Mouse (Mus musculus) small intestine, adult 2 months (tissue): ENCODE data around the gene Arpc5. TPM values are rescaled to one million over a fixed set of nuclear protein-coding genes. Genes with fewer than 3 reads are reported as not detected.

Experiments used
- H3K27ac ChIP-seq: fragments of 200-500 bp; 2 replicates; pipeline ENCODE4 v1.5.1; 2012; ENCODE audit warnings: low read depth, low read length, control low read depth, inconsistent platforms; ENCODE audit not compliant: insufficient read depth
- H3K27me3 ChIP-seq: fragments of 200-500 bp; 2 replicates; pipeline ENCODE4 v1.6.1; 2012; ENCODE audit warnings: mild to moderate bottlenecking, moderate library complexity, low read length, inconsistent platforms; ENCODE audit not compliant: control insufficient read depth, insufficient read depth
- H3K36me3 ChIP-seq: fragments of 200-500 bp; 2 replicates; pipeline ENCODE4 v1.6.1; 2012; ENCODE audit warnings: mild to moderate bottlenecking, low read length, control low read depth, inconsistent platforms; ENCODE audit not compliant: control insufficient read depth, insufficient read depth
- H3K4me1 ChIP-seq: fragments of 200-500 bp; 2 replicates; pipeline ENCODE4 v1.6.1; 2012; ENCODE audit warnings: low read length, inconsistent platforms, mixed read lengths; ENCODE audit not compliant: control insufficient read depth, insufficient read depth, insufficient read length
- H3K4me3 ChIP-seq: fragments of 200-500 bp; 2 replicates; pipeline ENCODE4 v1.5.1; 2012; ENCODE audit warnings: low read depth, mild to moderate bottlenecking, control low read depth, inconsistent platforms, low read length, moderate library complexity
- CTCF ChIP-seq: fragments of 200-500 bp; IDR thresholded peaks from 2 replicates; pipeline ENCODE4 v1.5.1; 2012; ENCODE audit warnings: low read depth, mild to moderate bottlenecking, control low read depth, inconsistent platforms, low read length, moderate library complexity, mixed read lengths; ENCODE audit not compliant: insufficient replicate concordance, insufficient read length; ENCODE audit errors: extremely low read depth
- POLR2A ChIP-seq: fragments of 200-500 bp; IDR thresholded peaks from 2 replicates; pipeline ENCODE4 v1.6.1; 2012; ENCODE audit warnings: low read depth, mild to moderate bottlenecking, control low read depth, inconsistent platforms, low read length, moderate library complexity
- WGBS: fragments of 180-500 bp; shearing (Covaris S2); methylation state at CpG from one replicate; pipeline ENCODE4 v1.1.7; 2018; 5-methylcytosine and 5-hydroxymethylcytosine counted together
- polyA plus RNA-seq: library from polyadenylated mRNA; depleted of rRNA; stranded (reverse); fragments of >200 nt; gene quantifications from 2 replicates; pipeline ENCODE4 v1.2.3, GENCODE M21; 2012

The Arpc5 gene
- polyA plus RNA-seq, 1 experiment = 102 TPM

DNA sequence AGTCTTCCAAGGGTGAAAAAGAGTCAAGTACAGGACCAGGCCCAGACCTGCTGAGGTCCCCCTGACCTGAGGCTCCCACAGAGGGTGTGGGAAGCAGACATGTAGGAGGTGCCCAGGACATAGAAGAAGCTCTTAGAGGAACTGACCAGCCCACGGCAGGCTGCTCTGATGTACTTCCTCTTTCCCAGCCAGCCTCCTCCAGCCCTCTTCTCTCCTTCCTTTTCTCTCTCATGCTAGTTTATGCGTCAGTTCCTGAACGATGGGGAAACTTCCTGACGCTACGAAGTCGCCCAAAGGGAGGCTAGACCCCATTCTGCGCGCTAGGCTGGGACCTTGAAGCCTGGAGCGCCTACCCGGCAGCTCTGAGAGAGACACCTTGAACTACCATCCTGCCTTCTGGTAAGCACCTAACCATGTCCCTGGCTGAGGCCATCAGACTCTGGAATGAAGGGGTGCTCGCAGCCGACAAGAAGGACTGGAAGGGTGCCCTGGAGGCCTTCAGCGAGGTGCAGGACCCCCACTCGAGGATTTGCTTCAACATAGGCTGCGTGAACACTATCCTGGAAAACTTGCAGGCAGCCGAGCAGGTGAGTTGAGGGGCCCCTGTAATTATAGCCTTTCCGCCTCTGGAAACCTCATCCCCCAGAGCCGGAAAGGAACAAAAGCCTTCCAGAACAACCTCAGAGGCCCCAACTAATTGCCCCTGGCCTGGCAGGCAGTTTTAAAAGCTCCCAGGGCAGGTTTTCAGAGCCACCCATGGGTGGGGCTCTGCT is 41.5 kb downstream of the Arpc5 start:
- TF ChIP-seq POLR2A = no peak; the same call in 1 of the 2 replicates
- no peak for TF ChIP-seq CTCF
- Histone ChIP-seq H3K36me3 (peaks cover 2% of the 10 kb centered on the region; the same call in 1 of the 2 replicates), H3K4me1 (peaks cover 4% of the 10 kb centered on the region; the same call in 1 of the 2 replicates), H3K27ac (peak overlapping the region; percentile 80), H3K27me3 (no peaks in the 10 kb centered on the region), H3K4me3 (peak overlapping the region; percentile 56)
- 28% methylated on average over 18 of the region's 18 CpGs for WGBS

DNA sequence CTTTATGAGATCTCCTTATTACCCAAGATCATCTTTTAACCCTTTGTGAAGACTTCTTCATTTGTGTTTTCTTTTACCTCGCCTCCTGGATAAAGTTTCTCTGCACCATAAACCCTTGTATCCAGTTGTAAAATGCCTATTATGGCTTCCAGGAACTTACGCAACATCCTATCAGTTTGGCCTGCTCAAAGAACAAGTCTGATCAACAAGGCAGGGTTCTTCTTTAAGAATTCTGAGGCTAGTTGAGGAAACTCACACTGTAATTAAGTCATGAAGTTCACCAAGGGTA is 42.0 kb downstream of the Arpc5 start:
- TF ChIP-seq CTCF (no peak), POLR2A (no peak)
- Histone ChIP-seq H3K36me3 (peaks cover 2% of the 10 kb centered on the region; the same call in 1 of the 2 replicates), H3K4me1 (peaks cover 4% of the 10 kb centered on the region; the same call in 1 of the 2 replicates), H3K4me3 (peak overlapping the region; percentile 56), H3K27ac (peak overlapping the region; percentile 80), H3K27me3 (no peaks in the 10 kb centered on the region)
- WGBS = 38% methylated on average over 2 of the region's 2 CpGs

DNA sequence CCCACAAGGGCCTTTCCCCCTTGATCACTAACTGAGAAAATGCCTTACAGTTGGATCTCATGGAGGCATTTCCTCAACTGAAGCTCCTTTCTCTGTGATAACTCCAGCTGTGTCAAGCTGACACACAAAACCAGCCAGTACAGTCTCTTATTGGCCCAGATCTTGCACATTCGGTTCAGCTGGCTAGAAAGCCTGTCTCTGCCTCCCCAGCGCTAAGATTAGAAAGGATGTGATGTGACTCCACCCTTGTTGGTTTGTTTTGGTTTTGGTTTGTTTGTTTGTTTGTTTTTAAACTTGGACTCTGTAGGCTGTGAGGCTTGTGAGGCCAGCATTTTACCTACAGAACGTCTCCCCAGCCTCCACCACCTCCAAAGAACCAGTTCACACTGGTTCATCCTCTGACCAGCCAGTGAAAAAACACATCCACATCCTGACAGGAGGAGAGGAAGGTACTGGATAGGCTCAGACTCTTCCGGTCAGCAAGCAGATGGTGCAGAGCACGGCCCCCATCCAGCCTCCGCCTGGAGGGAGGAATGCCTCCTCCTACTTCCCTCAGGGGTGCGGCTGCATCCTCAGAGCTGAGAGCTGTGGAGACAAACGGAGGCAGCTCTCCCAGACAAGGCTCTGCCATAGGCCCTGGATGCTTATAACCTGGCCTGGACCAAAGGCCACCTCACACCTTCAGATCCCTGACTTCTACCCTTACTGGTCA is 43.4 kb downstream of the Arpc5 start:
- H3K4me1 ChIP-seq = peaks cover 4% of the 10 kb centered on the region; the same call in 1 of the 2 replicates
- H3K36me3 ChIP-seq = peaks cover 2% of the 10 kb centered on the region; the same call in 1 of the 2 replicates
- TF ChIP-seq CTCF (no peak), POLR2A (no peak)
- H3K27ac ChIP-seq = peak overlapping the region; percentile 10; the same call in 1 of the 2 replicates
- H3K4me3 ChIP-seq = peak overlapping the region; percentile 8
- WGBS = 65% methylated on average over 8 of the region's 8 CpGs
- H3K27me3 ChIP-seq = no peaks in the 10 kb centered on the region

DNA sequence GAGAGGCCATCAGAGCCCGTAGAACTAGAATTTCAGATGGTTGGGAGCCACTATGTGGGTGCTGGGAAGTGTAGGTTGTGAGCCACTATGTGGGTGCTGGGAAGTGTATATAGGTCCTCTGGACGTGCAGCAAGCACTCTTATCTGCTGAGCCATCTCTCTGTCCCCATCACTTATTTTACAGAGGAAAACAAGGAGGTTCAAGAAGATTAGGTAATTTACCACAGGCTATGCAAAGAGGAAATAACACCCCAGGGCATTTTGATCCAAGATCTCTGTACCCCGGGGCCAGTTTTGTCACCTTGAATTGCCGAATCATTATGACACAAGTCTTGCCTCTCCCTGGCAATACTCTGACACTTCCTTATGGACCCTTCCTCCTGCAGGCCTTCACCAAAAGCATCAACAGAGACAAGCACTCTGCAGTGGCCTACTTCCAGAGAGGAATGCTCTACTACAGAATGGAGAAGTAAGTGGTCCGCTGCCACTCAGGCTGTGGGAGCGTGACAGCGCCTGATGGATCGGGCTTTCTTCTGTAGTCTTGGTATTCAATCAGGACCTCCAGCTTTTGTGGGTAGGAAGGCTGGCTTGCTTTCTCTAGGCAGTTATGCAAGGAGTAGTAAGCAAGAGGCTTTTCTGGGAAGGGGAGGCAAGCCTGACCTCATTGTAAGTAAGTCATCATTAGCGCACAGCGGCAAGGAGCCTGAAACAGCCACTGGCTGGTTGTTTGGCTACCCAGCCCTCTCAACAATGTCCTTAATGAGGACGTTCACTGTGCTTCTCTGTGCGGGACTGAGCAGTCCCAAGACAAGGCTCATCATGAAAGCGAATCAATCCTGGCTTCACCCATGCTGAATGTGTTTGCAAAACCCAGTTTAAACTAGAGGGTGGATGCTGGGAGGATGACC is 44.4 kb downstream of the Arpc5 start:
- Histone ChIP-seq H3K4me3 (no peak overlapping the region), H3K27me3 (no peaks in the 10 kb centered on the region), H3K27ac (no peak overlapping the region), H3K4me1 (peaks cover 4% of the 10 kb centered on the region; the same call in 1 of the 2 replicates), H3K36me3 (peaks cover 2% of the 10 kb centered on the region; the same call in 1 of the 2 replicates)
- WGBS = 85% methylated on average over 13 of the region's 13 CpGs
- TF ChIP-seq POLR2A (no peak), CTCF (no peak)

DNA sequence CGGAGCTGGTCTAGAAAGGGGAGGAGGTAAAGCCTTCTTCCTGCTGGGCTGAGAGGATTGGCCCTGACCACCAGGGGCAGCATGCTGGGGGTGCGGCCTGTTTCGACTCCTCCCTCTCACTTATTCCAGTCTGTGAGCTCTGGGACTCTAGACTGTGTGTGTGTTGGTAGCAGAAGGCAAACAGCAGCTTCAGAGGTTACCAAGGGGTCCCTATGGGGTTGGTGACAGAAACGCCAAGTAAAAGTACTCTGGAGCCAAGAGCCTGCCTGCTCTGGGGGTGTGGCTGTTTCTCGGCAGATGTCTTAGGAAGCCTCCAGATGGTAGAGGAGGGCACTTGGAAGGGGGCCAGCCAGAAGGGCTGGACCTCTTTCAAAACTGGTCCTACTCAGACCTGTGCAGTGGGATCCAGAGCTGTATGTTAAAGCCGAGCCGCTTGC is 48.9 kb downstream of the Arpc5 start:
- Histone ChIP-seq H3K27ac (no peak overlapping the region), H3K27me3 (no peaks in the 10 kb centered on the region), H3K36me3 (peaks cover 2% of the 10 kb centered on the region; the same call in 1 of the 2 replicates), H3K4me1 (peaks cover 11% of the 10 kb centered on the region; the same call in 1 of the 2 replicates), H3K4me3 (peak overlapping the region; percentile 49)
- TF ChIP-seq CTCF (peak; percentile 60), POLR2A (no peak)
- WGBS = 13% methylated on average over 7 of the region's 7 CpGs

DNA sequence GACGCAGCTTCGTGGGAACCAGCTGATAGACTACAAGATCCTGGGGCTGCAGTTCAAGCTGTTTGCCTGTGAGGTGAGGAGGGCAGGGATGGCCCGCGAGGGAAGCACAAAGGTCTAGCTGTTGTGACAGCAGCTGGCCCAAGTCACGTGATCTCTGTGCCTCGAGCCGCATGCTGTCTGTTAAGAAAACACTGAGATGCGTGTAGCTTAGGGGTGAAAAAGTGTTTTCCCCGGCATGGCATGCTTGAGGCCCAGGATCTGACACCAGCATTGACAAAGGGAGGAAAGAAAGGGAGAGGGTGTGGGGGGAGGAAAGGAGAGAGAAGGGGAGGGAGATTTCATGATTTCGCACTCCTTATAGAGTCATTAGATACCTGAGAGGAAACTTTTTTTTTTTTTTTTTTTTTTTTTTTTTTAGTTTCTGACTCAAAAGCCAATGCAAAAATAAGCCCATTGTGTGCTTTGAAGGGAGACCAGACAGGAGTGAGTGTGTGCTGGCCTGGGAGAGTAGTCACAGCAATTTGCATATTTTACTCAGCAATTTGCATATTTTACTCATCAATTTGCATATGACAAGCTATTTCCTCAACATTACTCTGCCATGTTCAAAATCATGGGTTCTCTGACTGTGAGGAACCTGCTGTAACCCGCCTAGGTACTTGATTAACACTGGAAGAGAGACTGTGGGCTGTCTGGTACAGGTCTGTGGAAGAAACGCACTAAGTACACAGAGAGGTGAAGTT is 50.9 kb downstream of the Arpc5 start:
- TF ChIP-seq POLR2A = no peak
- TF ChIP-seq CTCF = no peak
- Histone ChIP-seq H3K27ac (peak overlapping the region; percentile 8; the same call in 1 of the 2 replicates), H3K4me3 (no peak overlapping the region), H3K36me3 (no peaks in the 10 kb centered on the region), H3K27me3 (no peaks in the 10 kb centered on the region), H3K4me1 (peaks cover 11% of the 10 kb centered on the region; the same call in 1 of the 2 replicates)
- WGBS = 41% methylated on average over 12 of the region's 12 CpGs
